Mouse (Mus musculus) small intestine, adult 2 months (tissue): ENCODE measurements around the gene Col5a2.

Experiments
- CTCF ChIP-seq: fragments of 200-500 bp; IDR thresholded peaks from 2 replicates; pipeline ENCODE4 v1.5.1; 2012; ENCODE audit warnings: low read depth, mild to moderate bottlenecking, control low read depth, inconsistent platforms, low read length, moderate library complexity, mixed read lengths; ENCODE audit not compliant: insufficient replicate concordance, insufficient read length; ENCODE audit errors: extremely low read depth
- POLR2A ChIP-seq: fragments of 200-500 bp; IDR thresholded peaks from 2 replicates; pipeline ENCODE4 v1.6.1; 2012; ENCODE audit warnings: low read depth, mild to moderate bottlenecking, control low read depth, inconsistent platforms, low read length, moderate library complexity

DNA sequence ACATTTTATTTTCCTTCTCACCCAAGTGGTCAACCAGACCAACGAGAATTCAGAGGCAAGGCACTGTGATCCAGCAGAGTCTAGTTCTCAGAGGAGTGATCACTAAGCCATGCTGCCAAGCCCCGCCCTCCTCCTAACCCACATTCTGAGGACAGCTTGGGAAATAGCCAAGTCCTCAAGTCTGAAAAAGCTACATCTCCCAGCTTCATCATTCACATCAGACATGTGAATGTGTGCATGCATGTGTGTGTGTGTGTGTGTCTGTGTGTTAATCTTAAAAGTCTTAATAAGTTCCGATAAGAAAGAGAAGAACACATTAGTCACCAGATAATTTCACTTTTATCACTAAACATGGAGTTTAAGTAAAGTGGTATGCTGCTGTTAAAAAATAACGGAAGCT is 72.6 kb downstream of the Col5a2 start:
- no peak for TF ChIP-seq CTCF
- TF ChIP-seq POLR2A = no peak
